Mouse (Mus musculus) stomach, postnatal 0 days (tissue): Measurements from ENCODE around the gene Kif3a.

Experiments used
- CTCF ChIP-seq: IDR thresholded peaks from 2 replicates; pipeline ENCODE4 v1.5.1; 2016; ENCODE audit warnings: antibody characterized with exemption, low read depth, mild to moderate bottlenecking, moderate library complexity
- EP300 ChIP-seq: optimal IDR thresholded peaks from 2 replicates; pipeline ENCODE3; 2016; ENCODE audit warnings: antibody characterized with exemption

DNA sequence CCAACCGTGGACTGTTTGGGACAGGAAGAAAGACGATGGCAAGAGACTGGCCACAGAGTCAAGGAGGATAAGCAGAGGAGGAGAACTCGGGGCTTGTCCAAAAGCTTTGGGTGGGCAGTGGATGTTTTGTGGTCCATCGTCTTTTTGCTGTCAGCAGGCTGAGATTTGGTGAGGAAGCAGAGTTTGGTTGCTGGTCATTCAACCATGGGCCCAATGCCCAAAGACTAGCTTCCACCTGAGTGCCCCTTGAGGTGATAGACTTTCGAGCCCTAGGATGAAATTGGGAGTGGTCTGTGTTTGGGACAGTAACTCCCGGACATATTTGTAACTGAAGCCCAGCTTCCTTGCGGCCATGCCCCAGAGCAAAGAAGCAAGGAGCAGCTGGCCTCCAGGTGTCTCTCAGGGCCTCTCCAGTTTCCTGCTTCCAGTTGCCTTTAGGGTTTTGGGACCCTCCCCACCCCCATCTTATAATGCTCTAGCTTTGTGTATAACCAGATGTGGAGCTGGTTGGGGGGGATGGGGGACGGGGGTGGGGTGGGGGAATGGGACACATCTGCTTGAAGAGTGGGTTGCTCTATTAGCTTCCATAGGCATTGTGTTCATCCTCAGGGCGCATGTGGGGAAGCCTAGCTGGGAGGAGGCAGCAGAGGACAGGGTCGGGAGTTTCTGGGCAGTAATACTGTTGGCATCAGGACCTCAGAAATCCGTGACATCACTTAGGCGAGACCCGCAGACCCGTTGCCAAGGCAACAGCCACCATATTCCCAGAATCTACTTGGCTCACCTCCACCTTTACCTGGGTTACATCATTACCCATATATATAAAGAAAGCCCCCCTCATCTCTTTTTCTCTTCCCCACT, 43.4 kb upstream of the Kif3a start:
- TF ChIP-seq CTCF (no peak), EP300 (no peak)
